Mouse (Mus musculus): ENCODE measurements at regions not wholly inside any gene's neighbourhood (a gene's known extent, or its start where the extent isn't known, plus 50 kb on each side); places are given as distances from the start of the nearest gene placed in this dataset.

DNA sequence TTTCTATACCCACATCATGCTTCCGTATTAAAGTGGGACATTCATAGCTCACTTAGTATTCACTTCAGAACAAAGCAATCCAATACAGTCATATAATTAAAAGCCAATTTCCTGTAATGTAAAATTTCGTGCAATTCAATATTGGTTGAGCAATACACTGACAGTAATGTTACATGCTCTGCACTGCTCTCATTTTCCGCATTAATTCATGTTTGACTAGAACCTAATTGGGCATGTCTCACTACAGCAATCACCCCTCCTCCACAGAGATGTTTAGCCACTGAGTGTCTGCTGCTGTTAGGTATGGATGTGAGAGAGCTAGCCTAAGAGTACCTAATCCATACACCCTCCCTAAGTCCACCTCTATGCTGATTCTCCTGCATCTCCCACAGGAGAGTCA, 79.7 kb upstream of the Ehbp1 start:
- no peak for TF ChIP-seq CTCF (IDR thresholded peaks at IDR 0.05; ENCODE audit: low read depth, low read length)
- TF ChIP-seq POLR2A (IDR thresholded peaks at IDR 0.05; ENCODE audit: extremely low read depth, insufficient read depth, low read length), result no peak

All from liver, adult 2 months (tissue).